Mouse (Mus musculus) midbrain, embryonic 13.5 days (tissue): Measurements from ENCODE around the gene Mthfsd. TPM values are rescaled to one million over a fixed set of nuclear protein-coding genes. Genes with fewer than 3 reads are reported as not detected.

Experiments used
- microRNA-seq: library from miRNA; unstranded; fragments of <30 nt; microRNA quantifications from one replicate; pipeline ENCODE4, GENCODE M21; 2016
- polyA plus RNA-seq: library from polyadenylated mRNA; unstranded; fragments of >200 nt; fragmentation: Nextera tagmentation; extraction: Ambion mirVana; gene quantifications from 2 replicates; pipeline ENCODE4 v1.2.1, GENCODE M21; 2015

Gene Mthfsd
- polyA plus RNA-seq, 1 experiment from 2014 or later: 60.7 TPM

Small RNAs within 50 kb of the gene (microRNA-seq; reads per million reads assigned to microRNA genes)
- gene Gm27530: not detected

Other genes starting within 250 kb of the Mthfsd start
- gene Foxf1, start 24.0 kb downstream of the Mthfsd start, polyA plus RNA-seq: 0.39 and 0.71 TPM in 2 replicates
- 1.3 and 1.9 TPM in 2 replicates for gene Foxc2, start 7.8 kb upstream of the Mthfsd start, polyA plus RNA-seq
- 0.12 and 0.13 TPM in 2 replicates for gene Foxl1, start 19.5 kb upstream of the Mthfsd start, polyA plus RNA-seq